In the genomic region with DNA sequence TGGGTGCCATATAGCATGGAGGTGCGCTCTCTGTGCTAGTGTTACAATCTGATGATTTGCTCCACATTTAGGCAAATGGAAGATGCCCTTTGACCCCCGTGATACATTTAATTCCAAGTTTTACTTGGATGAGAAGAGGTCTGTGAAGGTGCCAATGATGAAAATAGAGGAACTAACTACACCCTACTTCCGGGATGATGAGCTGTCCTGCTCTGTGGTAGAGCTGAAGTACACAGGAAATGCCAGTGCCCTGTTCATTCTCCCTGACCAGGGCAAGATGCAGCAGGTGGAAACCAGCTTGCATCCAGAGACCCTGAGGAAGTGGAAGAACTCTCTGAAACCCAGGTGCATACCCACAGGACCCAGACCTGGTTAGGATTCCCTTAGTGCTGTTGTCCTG, we compare ENCODE assay signal across 27 mouse cellular contexts. TPM values are rescaled to one million over a fixed set of nuclear protein-coding genes. Genes with fewer than 3 reads are reported as not detected.
"Had no signal": no experiment of that assay in that cellular context is flagged by ENCODE, and none has a peak within 500 bp of the region (broad histone marks: within the 10 kb centered on the region; RNA-seq: fewer than 3 reads in every experiment).

No protein-coding gene starts in this region.

- H3K27me3 ChIP-seq: limb, embryonic 13.5 days; liver, embryonic 12.5 days; liver, embryonic 15.5 days; lung, embryonic 15.5 days; midbrain, embryonic 12.5 days; midbrain, embryonic 15.5 days; neural tube, embryonic 12.5 days; neural tube, embryonic 15.5 days; stomach, embryonic 15.5 days had no signal

- H3K4me3 ChIP-seq: layer of hippocampus, adult 2 months; limb, embryonic 10.5 days; limb, embryonic 13.5 days; liver, embryonic 12.5 days; liver, embryonic 15.5 days; lung, embryonic 15.5 days; midbrain, embryonic 12.5 days; midbrain, embryonic 15.5 days; neural tube, embryonic 12.5 days; neural tube, embryonic 15.5 days; stomach, embryonic 15.5 days had no signal

- ATAC-seq: liver, embryonic 12.5 days; midbrain, embryonic 15.5 days had no signal

- H3K4me1 ChIP-seq: liver, embryonic 12.5 days; liver, embryonic 15.5 days; lung, embryonic 15.5 days; midbrain, embryonic 15.5 days; neural tube, embryonic 12.5 days; neural tube, embryonic 15.5 days; stomach, embryonic 15.5 days had no signal

- H3K36me3 ChIP-seq: limb, embryonic 10.5 days; limb, embryonic 13.5 days; liver, embryonic 12.5 days; liver, embryonic 15.5 days; lung, embryonic 15.5 days; midbrain, embryonic 12.5 days; midbrain, embryonic 15.5 days; neural tube, embryonic 12.5 days; neural tube, embryonic 15.5 days; stomach, embryonic 15.5 days had no signal

- H3K27ac ChIP-seq: layer of hippocampus, adult 2 months; limb, embryonic 10.5 days; limb, embryonic 13.5 days; liver, embryonic 12.5 days; liver, embryonic 15.5 days; lung, embryonic 15.5 days; midbrain, embryonic 12.5 days; midbrain, embryonic 15.5 days; neural tube, embryonic 12.5 days; neural tube, embryonic 15.5 days; stomach, embryonic 15.5 days had no signal

- DNase-seq: kidney, adult 18-20 months; kidney, adult 9 months; kidney, postnatal 14 days; layer of hippocampus, adult 9-11 months; liver; lung, adult 18-20 months; lung, postnatal 10 days; lung, postnatal 36 days; right cerebral cortex, postnatal 25 days; spleen, adult 18-20 months; thymus, postnatal 25 days had no signal

- H3K9me3 ChIP-seq: limb, embryonic 10.5 days; limb, embryonic 13.5 days; liver, embryonic 12.5 days; liver, embryonic 15.5 days; lung, embryonic 15.5 days; midbrain, embryonic 12.5 days; midbrain, embryonic 15.5 days; neural tube, embryonic 12.5 days; neural tube, embryonic 15.5 days; stomach, embryonic 15.5 days had no signal

RNA-seq across cellular contexts. Expression of gene Serpina3i, which starts 3.5 kb away (rescaled TPM):
- total RNA-seq: left cerebral cortex, adult 18-20 months; left cerebral cortex, postnatal 25 days had no signal

RNA-seq across cellular contexts. Expression of gene Serpina3g, which starts 30.3 kb away (rescaled TPM):
- total RNA-seq: left cerebral cortex, postnatal 25 days had no signal

RNA-seq across cellular contexts. Expression of gene Serpina3j, which starts 48.0 kb away (rescaled TPM):
- total RNA-seq: layer of hippocampus, adult 2 months; layer of hippocampus, postnatal 25 days; left cerebral cortex, adult 18-20 months; left cerebral cortex, postnatal 25 days had no signal
- polyA plus RNA-seq: kidney, embryonic 16.5 days; large intestine, adult 2 months; limb, embryonic 10.5 days; limb, embryonic 13.5 days; liver, embryonic 12.5 days; liver, embryonic 15.5 days; midbrain, embryonic 12.5 days; midbrain, embryonic 15.5 days; neural tube, embryonic 12.5 days; neural tube, embryonic 15.5 days; stomach, embryonic 15.5 days had no signal

RNA-seq across cellular contexts. Expression of gene Serpina3f, which starts 52.0 kb away (rescaled TPM):
- total RNA-seq: layer of hippocampus, adult 2 months; layer of hippocampus, postnatal 25 days; left cerebral cortex, adult 18-20 months; left cerebral cortex, postnatal 25 days had no signal
- polyA plus RNA-seq: limb, embryonic 10.5 days; limb, embryonic 13.5 days; neural tube, embryonic 12.5 days had no signal
